Mouse (Mus musculus): ENCODE results near the gene Cldn4. TPM values are rescaled to one million over a fixed set of nuclear protein-coding genes. Genes with fewer than 3 reads are reported as not detected.

The Cldn4 gene
- polyA plus RNA-seq, 1 experiment from 2014 or later = 1.7 TPM

DNA sequence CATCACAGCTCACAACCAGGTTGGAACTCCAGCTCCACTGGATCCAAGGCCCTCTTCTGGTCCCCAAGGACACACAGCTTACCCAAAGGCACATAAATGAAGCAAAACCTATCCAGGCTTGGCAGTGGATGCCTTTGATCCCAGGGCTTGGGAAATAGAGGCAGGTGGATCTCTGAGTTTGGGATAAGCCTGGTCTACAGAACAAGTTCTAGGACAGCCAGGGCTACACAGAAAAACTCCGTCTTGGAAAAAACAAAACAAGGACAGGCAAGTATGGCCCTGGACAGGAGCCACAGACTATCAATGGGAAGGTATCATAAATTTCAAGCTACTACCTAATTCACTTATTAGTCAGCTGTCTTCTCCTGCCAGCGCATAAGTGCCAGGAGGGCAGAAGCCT is 14.8 kb upstream of the Cldn4 start:
- no peak overlapping the region for H3K4me2 ChIP-seq
- 90% methylated on average over 2 of the region's 2 CpGs for WGBS
- no peaks in the 10 kb centered on the region for H3K36me3 ChIP-seq
- H3K9ac ChIP-seq = no peak overlapping the region
- no peak overlapping the region for H3K4me3 ChIP-seq
- H3K4me1 ChIP-seq = peaks cover 31% of the 10 kb centered on the region
- ATAC-seq (ENCODE audit: extremely low read depth, insufficient number of reproducible peaks, low FRiP score, low TSS enrichment) = no peak
- peaks cover 2% of the 10 kb centered on the region for H3K27me3 ChIP-seq (replicated peaks)
- H3K27ac ChIP-seq (replicated peaks) = no peak overlapping the region
- no peaks in the 10 kb centered on the region for H3K9me3 ChIP-seq

DNA sequence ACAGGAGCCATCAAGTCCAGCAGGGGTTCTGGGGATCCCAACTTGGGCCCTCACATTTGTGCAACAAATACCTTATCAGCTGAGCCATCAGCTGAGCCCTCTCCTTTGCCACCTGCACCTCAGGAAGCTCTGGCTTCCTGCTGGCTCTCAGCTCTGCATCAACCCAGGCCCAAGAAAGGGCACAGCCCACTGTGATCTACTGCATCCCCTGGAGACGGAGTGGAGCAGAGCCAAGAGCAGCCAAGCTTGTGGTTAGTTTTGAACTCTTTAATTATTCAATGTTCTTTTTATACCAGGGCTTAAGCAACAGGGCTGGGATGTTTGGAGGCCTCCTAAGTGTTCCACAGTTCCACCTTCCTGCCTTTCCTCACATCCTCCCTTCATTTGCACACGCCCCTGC is 13.7 kb upstream of the Cldn4 start:
- Histone ChIP-seq H3K27me3 (replicated peaks) (no peaks in the 10 kb centered on the region), H3K27ac (replicated peaks) (no peak overlapping the region), H3K4me1 (peaks cover 25% of the 10 kb centered on the region), H3K36me3 (no peaks in the 10 kb centered on the region), H3K4me3 (no peak overlapping the region), H3K4me2 (no peak overlapping the region), H3K9ac (no peak overlapping the region), H3K9me3 (no peaks in the 10 kb centered on the region)
- 75% methylated on average over 2 of the region's 2 CpGs for WGBS
- no peak for ATAC-seq (ENCODE audit: extremely low read depth, insufficient number of reproducible peaks, low FRiP score, low TSS enrichment)

GRCm38 (mm10) chr5:134959114-134959513 is 12.4 kb upstream of the Cldn4 start:
- Histone ChIP-seq H3K4me2 (no peak overlapping the region), H3K4me3 (no peak overlapping the region), H3K27me3 (replicated peaks) (no peaks in the 10 kb centered on the region), H3K9ac (0 out of 2 replicates have a peak overlapping the region, but pooled peaks have one; percentile 14), H3K4me1 (peaks cover 28% of the 10 kb centered on the region), H3K27ac (replicated peaks) (0 out of 2 replicates have a peak overlapping the region, but pooled peaks have one; percentile 30), H3K9me3 (no peaks in the 10 kb centered on the region), H3K36me3 (no peaks in the 10 kb centered on the region)
- WGBS = 43% methylated on average over 7 of the region's 7 CpGs
- no peak for ATAC-seq (ENCODE audit: extremely low read depth, insufficient number of reproducible peaks, low FRiP score, low TSS enrichment)

DNA sequence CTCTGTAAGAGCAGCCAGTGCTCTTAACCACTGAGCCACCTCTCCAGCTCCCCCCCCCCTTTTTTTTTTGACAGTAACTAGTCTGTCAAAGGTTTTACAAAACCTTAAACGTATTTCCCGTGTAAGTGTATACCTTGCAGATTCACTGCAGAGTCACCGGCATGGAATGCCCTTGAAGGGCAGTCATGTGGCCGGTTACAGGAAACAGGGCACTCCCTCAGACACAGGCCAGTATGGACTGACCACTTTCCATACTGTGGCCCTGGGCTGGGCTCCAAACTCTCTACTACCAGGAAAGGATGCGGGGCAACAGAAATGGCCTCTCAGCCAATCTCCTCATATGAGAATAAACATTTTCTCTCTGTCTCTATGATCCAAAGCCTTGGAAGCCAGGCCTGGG is 8.8 kb upstream of the Cldn4 start:
- H3K27ac ChIP-seq (replicated peaks) = no peak overlapping the region
- H3K36me3 ChIP-seq = no peaks in the 10 kb centered on the region
- peaks cover 42% of the 10 kb centered on the region for H3K4me1 ChIP-seq
- 51% methylated on average over 5 of the region's 5 CpGs for WGBS
- H3K9me3 ChIP-seq = no peaks in the 10 kb centered on the region
- no peak for ATAC-seq (ENCODE audit: extremely low read depth, insufficient number of reproducible peaks, low FRiP score, low TSS enrichment)
- H3K4me2 ChIP-seq = no peak overlapping the region
- H3K27me3 ChIP-seq (replicated peaks) = no peaks in the 10 kb centered on the region; the same call in 1 of the 2 replicates
- H3K9ac ChIP-seq = no peak overlapping the region
- H3K4me3 ChIP-seq = no peak overlapping the region

GRCm38 (mm10) chr5:134951053-134951884 is 4.5 kb upstream of the Cldn4 start:
- 8% methylated on average over 19 of the region's 19 CpGs for WGBS
- Histone ChIP-seq H3K27me3 (replicated peaks) (peaks cover 21% of the 10 kb centered on the region), H3K4me1 (peaks cover 48% of the 10 kb centered on the region), H3K4me3 (peak overlapping the region; percentile 20; the same call in 1 of the 2 replicates), H3K9me3 (no peaks in the 10 kb centered on the region), H3K4me2 (peak overlapping the region; percentile 51), H3K27ac (replicated peaks) (peak overlapping the region; percentile 71), H3K9ac (peak overlapping the region; percentile 16; the same call in 1 of the 2 replicates), H3K36me3 (no peaks in the 10 kb centered on the region)
- 0 out of 2 replicates have a peak, but pooled peaks have one; percentile 34 for ATAC-seq (ENCODE audit: extremely low read depth, insufficient number of reproducible peaks, low FRiP score, low TSS enrichment)

DNA sequence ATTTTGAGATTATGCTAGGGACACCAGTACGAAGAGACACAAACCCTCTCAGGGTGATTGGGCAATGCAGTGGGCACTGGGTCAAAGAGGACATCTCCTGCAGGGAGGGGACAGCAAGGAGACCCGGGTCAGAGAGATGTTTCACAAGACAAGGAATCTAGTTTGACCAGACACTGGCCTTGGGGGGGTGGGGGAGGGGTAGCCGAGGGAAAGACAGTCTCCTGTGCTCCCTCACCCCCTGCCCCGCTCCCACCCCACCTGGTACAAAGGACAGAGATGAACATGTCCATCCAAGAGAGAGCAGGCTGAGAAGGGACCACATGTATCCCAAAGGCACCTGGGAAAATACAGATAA is 1.3 kb upstream of the Cldn4 start:
- Histone ChIP-seq H3K9ac (no peak overlapping the region), H3K36me3 (no peaks in the 10 kb centered on the region), H3K27ac (replicated peaks) (no peak overlapping the region), H3K4me2 (no peak overlapping the region), H3K9me3 (no peaks in the 10 kb centered on the region), H3K27me3 (replicated peaks) (peaks cover 38% of the 10 kb centered on the region), H3K4me1 (peaks cover 49% of the 10 kb centered on the region), H3K4me3 (no peak overlapping the region)
- ATAC-seq (ENCODE audit: extremely low read depth, insufficient number of reproducible peaks, low FRiP score, low TSS enrichment) = no peak
- WGBS = 47% methylated on average over 4 of the region's 4 CpGs

DNA sequence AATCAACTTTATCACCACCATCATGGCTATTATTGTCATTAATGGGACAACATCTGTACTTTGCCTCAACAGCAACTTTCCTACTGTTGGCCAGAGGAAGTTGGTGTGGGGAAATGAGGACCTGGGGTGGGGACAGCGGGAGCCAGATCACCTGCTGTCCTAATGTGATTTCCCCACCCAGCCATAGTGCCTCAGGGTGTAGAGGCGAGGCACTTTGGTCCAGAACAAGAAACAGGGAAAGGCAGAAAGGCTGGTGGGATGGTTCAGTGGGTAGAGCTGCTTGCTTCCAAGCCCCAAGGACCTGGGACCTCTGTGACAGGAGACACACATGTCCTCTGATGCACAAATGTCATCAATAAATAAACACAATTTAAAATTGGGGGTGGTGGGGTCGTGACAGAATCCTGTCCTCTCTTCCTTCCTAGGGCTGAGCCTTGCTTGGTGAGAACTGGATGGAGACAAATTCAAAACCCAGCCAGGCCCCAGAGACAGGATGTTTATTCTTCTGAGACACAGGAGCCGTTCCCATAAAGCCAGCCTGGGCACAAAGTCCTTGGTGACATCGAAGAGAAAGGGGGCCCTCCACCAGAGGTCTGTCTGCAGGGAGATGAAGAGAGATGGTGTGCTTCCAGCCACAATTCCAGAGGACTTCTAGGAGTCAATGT is 818 bp upstream of the Cldn4 start:
- no peak overlapping the region for H3K4me2 ChIP-seq
- no peak for ATAC-seq (ENCODE audit: extremely low read depth, insufficient number of reproducible peaks, low FRiP score, low TSS enrichment)

GRCm38 (mm10) chr5:134946063-134946856 is 474 bp downstream of the Cldn4 start:
- peak overlapping the region; percentile 42 for H3K9ac ChIP-seq
- no peaks in the 10 kb centered on the region for H3K9me3 ChIP-seq
- ATAC-seq (ENCODE audit: extremely low read depth, insufficient number of reproducible peaks, low FRiP score, low TSS enrichment) = no peak
- H3K4me2 ChIP-seq = peak overlapping the region; percentile 49
- peaks cover 38% of the 10 kb centered on the region for H3K27me3 ChIP-seq (replicated peaks)
- peak overlapping the region; percentile 33 for H3K4me3 ChIP-seq
- H3K36me3 ChIP-seq = no peaks in the 10 kb centered on the region
- H3K4me1 ChIP-seq = peaks cover 40% of the 10 kb centered on the region
- no peak overlapping the region for H3K27ac ChIP-seq (replicated peaks)
- 25% methylated on average over 43 of the region's 43 CpGs for WGBS

More for the DNA sequence above, 818 bp upstream of the Cldn4 start:
- no peak overlapping the region for H3K9ac ChIP-seq
- WGBS = 57% methylated on average over 5 of the region's 5 CpGs
- H3K27ac ChIP-seq (replicated peaks) = no peak overlapping the region
- H3K9me3 ChIP-seq = no peaks in the 10 kb centered on the region
- H3K36me3 ChIP-seq = no peaks in the 10 kb centered on the region
- H3K27me3 ChIP-seq (replicated peaks) = peaks cover 38% of the 10 kb centered on the region
- H3K4me1 ChIP-seq = peaks cover 51% of the 10 kb centered on the region
- H3K4me3 ChIP-seq = no peak overlapping the region

DNA sequence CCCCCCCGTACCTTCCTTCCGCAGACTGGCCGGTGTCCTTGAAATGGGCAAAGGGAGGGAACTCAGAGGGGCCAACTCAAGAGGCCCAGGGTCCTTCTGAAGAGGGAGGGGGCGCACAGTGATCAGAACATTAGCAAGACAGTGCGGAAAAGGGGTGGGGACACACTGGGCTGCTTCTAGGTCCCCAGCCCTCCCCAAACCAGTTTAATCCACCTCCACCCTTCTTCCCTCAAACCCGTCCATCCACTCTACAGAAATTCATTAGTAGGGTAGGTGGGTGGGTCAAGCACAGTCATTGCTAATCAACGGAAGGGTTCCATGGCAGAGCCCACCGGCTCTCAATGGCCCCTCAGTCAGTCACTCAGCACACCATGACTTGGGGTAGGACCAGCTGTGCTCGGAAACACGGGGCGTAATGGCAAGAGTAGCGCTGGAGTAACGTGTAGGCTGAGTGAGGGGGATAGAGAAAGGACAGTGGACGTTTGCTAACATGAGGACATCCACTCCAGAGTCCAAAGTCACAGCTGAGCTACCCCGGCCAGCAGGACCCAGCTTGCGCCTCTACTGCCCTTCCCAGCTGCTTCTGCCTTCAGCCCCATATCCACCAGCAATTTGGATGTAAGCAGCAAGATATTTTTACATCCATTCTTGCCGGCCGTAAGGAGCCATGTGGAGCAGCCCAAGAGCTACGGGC is 1.3 kb downstream of the Cldn4 start:
- peaks cover 32% of the 10 kb centered on the region for H3K4me1 ChIP-seq
- H3K36me3 ChIP-seq = no peaks in the 10 kb centered on the region
- H3K9me3 ChIP-seq = no peaks in the 10 kb centered on the region
- H3K27me3 ChIP-seq (replicated peaks) = peaks cover 38% of the 10 kb centered on the region
- peak overlapping the region; percentile 42; the same call in 1 of the 2 replicates for H3K9ac ChIP-seq
- no peak overlapping the region for H3K27ac ChIP-seq (replicated peaks)
- ATAC-seq (ENCODE audit: extremely low read depth, insufficient number of reproducible peaks, low FRiP score, low TSS enrichment) = no peak
- 45% methylated on average over 19 of the region's 19 CpGs for WGBS
- H3K4me3 ChIP-seq = peak overlapping the region; percentile 33
- peak overlapping the region; percentile 49 for H3K4me2 ChIP-seq

DNA sequence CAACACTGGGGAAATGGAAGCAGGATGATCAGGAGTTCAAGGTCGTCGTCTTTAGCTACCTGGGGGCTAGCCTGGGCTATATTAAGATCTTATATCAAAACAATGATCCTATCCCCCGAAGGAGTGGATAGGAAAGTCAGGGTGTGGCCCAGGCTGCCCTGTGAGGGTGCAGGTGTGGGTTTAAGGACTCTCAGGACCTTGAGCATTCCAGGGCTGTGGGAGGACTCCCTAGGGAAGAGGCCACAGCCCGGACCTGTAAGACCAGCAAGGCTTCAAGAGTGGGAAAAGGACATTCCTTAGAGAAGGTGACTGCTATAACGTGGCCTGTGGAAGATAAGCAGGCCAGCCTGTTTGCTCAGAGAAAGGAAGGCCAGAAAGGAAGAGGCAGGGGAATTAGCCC is 2.6 kb downstream of the Cldn4 start:
- ATAC-seq (ENCODE audit: extremely low read depth, insufficient number of reproducible peaks, low FRiP score, low TSS enrichment) = no peak
- 48% methylated on average over 5 of the region's 5 CpGs for WGBS
- H3K9me3 ChIP-seq = no peaks in the 10 kb centered on the region
- peaks cover 32% of the 10 kb centered on the region for H3K4me1 ChIP-seq
- no peaks in the 10 kb centered on the region for H3K36me3 ChIP-seq
- H3K27me3 ChIP-seq (replicated peaks) = peaks cover 38% of the 10 kb centered on the region
- H3K4me2 ChIP-seq = no peak overlapping the region
- no peak overlapping the region for H3K27ac ChIP-seq (replicated peaks)
- H3K9ac ChIP-seq = no peak overlapping the region
- H3K4me3 ChIP-seq = no peak overlapping the region

DNA sequence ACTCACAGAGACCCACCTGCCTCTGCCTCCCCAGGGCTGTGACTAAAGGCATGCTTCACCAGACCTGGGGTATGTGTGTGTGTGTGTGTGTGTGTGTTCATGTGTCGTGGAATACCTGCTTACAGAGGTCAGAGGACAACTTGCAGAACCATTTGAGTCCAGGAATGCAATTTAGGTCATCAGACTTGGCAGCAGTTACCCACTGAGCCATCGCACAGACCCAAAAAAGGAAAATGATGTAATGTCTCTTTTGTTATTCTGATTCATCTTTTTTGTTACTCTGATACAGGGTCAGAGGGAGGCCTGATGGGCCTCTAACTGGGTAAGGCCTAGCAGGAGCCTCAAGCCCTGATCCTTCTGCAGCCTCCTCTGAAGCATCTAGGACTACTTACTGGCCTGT is 4.0 kb downstream of the Cldn4 start:
- Histone ChIP-seq H3K27ac (replicated peaks) (no peak overlapping the region), H3K36me3 (no peaks in the 10 kb centered on the region), H3K9me3 (no peaks in the 10 kb centered on the region), H3K4me3 (no peak overlapping the region), H3K4me2 (no peak overlapping the region), H3K4me1 (peaks cover 27% of the 10 kb centered on the region), H3K27me3 (replicated peaks) (peaks cover 32% of the 10 kb centered on the region), H3K9ac (no peak overlapping the region)
- WGBS = 66% methylated on average over 2 of the region's 2 CpGs
- ATAC-seq (ENCODE audit: extremely low read depth, insufficient number of reproducible peaks, low FRiP score, low TSS enrichment) = no peak

Measured in heart, embryonic 13.5 days (tissue).